Mouse (Mus musculus) myocyte (in vitro differentiated cells): ENCODE data around the gene Sbk1.

Experiments used
- E2F4 ChIP-seq: IDR thresholded peaks from one replicate; pipeline ENCODE4 v1.6.1; 2011; ENCODE audit warnings: mild to moderate bottlenecking, control low read depth, moderate library complexity; ENCODE audit not compliant: insufficient read depth
- MAX ChIP-seq: IDR thresholded peaks from one replicate; pipeline ENCODE4 v1.6.1; 2011; ENCODE audit warnings: low read depth, mild to moderate bottlenecking, control low read depth
- POLR2A ChIP-seq: IDR thresholded peaks from one replicate; pipeline ENCODE4 v1.6.1; 2011; ENCODE audit warnings: low read depth, mild to moderate bottlenecking, control low read depth, moderate library complexity; ENCODE audit not compliant: insufficient read length
- USF1 ChIP-seq: IDR thresholded peaks from one replicate; pipeline ENCODE4 v1.6.1; 2011; ENCODE audit warnings: low read depth, mild to moderate bottlenecking, control low read depth, moderate library complexity

GRCm38 (mm10) chr7:126230357-126231148 is 41.9 kb upstream of the Sbk1 start:
- no peak for TF ChIP-seq POLR2A
- no peak for TF ChIP-seq E2F4
- TF ChIP-seq MAX: no peak
- peak; percentile 9 for TF ChIP-seq USF1
